Mouse (Mus musculus) spleen, adult 2 months (tissue): Measurements from ENCODE around the gene Rps6kb2.

ENCODE experiments used
- CTCF ChIP-seq: fragments of 200-500 bp; IDR thresholded peaks from 2 replicates; pipeline ENCODE4 v1.5.1; 2011; ENCODE audit warnings: mild to moderate bottlenecking, inconsistent platforms; ENCODE audit not compliant: insufficient read depth, insufficient read length, insufficient replicate concordance; ENCODE audit errors: extremely low read depth
- POLR2A ChIP-seq: fragments of 200-500 bp; IDR thresholded peaks from 2 replicates; pipeline ENCODE4 v1.6.1; 2011; ENCODE audit warnings: low read depth, low read length, inconsistent platforms

GRCm38 (mm10) chr19:4148819-4149218, 14.3 kb downstream of the Rps6kb2 start:
- TF ChIP-seq POLR2A (no peak), CTCF (no peak)
